Mouse (Mus musculus): ENCODE measurements around the gene Vipr2.

DNA sequence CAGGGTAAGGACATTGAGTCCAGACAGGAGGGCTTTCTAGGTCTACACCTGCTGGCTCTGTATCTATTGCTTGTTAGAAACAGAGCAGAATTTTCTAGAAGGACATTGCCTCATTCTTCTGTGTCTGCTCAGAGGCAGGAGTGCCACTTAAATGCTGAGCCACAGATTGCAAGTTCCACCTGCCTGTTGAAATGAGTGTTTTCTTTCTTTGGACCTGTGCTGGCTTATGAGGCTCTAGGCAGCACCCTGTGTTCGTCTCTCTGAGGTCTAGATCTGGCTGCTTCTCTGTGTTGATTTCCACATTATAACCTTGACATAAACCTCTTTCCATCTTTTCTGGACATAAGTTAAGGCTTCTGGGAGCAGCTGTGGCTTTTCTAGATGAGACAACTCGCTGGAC lies 6.8 kb downstream of the Vipr2 start:
- TF ChIP-seq CTCF (IDR thresholded peaks at IDR 0.05; ENCODE audit: low read depth) (no peak), EP300 (optimal IDR thresholded peaks at IDR 0.05) (no peak)

Data from stomach, postnatal 0 days (tissue).